Comparison of ENCODE assay signal across 19 mouse cellular contexts in genomic region chr14:21550576-21550975, GRCm38 (mm10).
"Had no signal": no experiment of that assay in that cellular context is flagged by ENCODE, and none has a peak within 500 bp of the region (broad histone marks: within the 10 kb centered on the region; RNA-seq: fewer than 3 reads in every experiment).

No protein-coding gene starts in this region.

- ATAC-seq: intestine, postnatal 0 days had no signal

- H3K36me3 ChIP-seq: limb, embryonic 10.5 days; limb, embryonic 13.5 days; liver, embryonic 12.5 days; liver, embryonic 15.5 days; neural tube, embryonic 12.5 days; neural tube, embryonic 15.5 days had no signal

- H3K9ac ChIP-seq: limb, embryonic 13.5 days; liver, embryonic 12.5 days; liver, embryonic 15.5 days; neural tube, embryonic 12.5 days; neural tube, embryonic 15.5 days had no signal

- H3K4me2 ChIP-seq: limb, embryonic 13.5 days; midbrain, embryonic 11.5 days; neural tube, embryonic 12.5 days; neural tube, embryonic 15.5 days had no signal

- H3K27ac ChIP-seq: layer of hippocampus, adult 2 months; limb, embryonic 10.5 days; limb, embryonic 13.5 days; neural tube, embryonic 12.5 days; neural tube, embryonic 15.5 days had no signal

- H3K4me3 ChIP-seq: layer of hippocampus, adult 2 months; limb, embryonic 10.5 days; limb, embryonic 13.5 days; liver, embryonic 12.5 days; liver, embryonic 15.5 days; neural tube, embryonic 12.5 days; neural tube, embryonic 15.5 days had no signal

- DNase-seq: kidney, adult 8-10 months; kidney, postnatal 14 days; layer of hippocampus, postnatal 36 days; liver; lung, adult 18-20 months; lung, postnatal 4 days; midbrain, embryonic 14.5 days; thymus, adult 2 months; thymus, postnatal 14 days; thymus, postnatal 4 days had no signal

- H3K27me3 ChIP-seq: limb, embryonic 13.5 days; liver, embryonic 12.5 days; liver, embryonic 15.5 days; neural tube, embryonic 12.5 days; neural tube, embryonic 15.5 days had no signal

- H3K9me3 ChIP-seq: limb, embryonic 10.5 days; limb, embryonic 13.5 days; liver, embryonic 12.5 days; liver, embryonic 15.5 days; neural tube, embryonic 12.5 days; neural tube, embryonic 15.5 days had no signal
